Mouse (Mus musculus) small intestine, adult 2 months (tissue): Measurements from ENCODE around the gene Fancc. TPM values are rescaled to one million over a fixed set of nuclear protein-coding genes. Genes with fewer than 3 reads are reported as not detected.

ENCODE experiments used
- H3K27ac ChIP-seq: fragments of 200-500 bp; 2 replicates; pipeline ENCODE4 v1.5.1; 2012; ENCODE audit warnings: low read depth, low read length, control low read depth, inconsistent platforms; ENCODE audit not compliant: insufficient read depth
- H3K27me3 ChIP-seq: fragments of 200-500 bp; 2 replicates; pipeline ENCODE4 v1.6.1; 2012; ENCODE audit warnings: mild to moderate bottlenecking, moderate library complexity, low read length, inconsistent platforms; ENCODE audit not compliant: control insufficient read depth, insufficient read depth
- H3K36me3 ChIP-seq: fragments of 200-500 bp; 2 replicates; pipeline ENCODE4 v1.6.1; 2012; ENCODE audit warnings: mild to moderate bottlenecking, low read length, control low read depth, inconsistent platforms; ENCODE audit not compliant: control insufficient read depth, insufficient read depth
- H3K4me1 ChIP-seq: fragments of 200-500 bp; 2 replicates; pipeline ENCODE4 v1.6.1; 2012; ENCODE audit warnings: low read length, inconsistent platforms, mixed read lengths; ENCODE audit not compliant: control insufficient read depth, insufficient read depth, insufficient read length
- H3K4me3 ChIP-seq: fragments of 200-500 bp; 2 replicates; pipeline ENCODE4 v1.5.1; 2012; ENCODE audit warnings: low read depth, mild to moderate bottlenecking, control low read depth, inconsistent platforms, low read length, moderate library complexity
- CTCF ChIP-seq: fragments of 200-500 bp; IDR thresholded peaks from 2 replicates; pipeline ENCODE4 v1.5.1; 2012; ENCODE audit warnings: low read depth, mild to moderate bottlenecking, control low read depth, inconsistent platforms, low read length, moderate library complexity, mixed read lengths; ENCODE audit not compliant: insufficient replicate concordance, insufficient read length; ENCODE audit errors: extremely low read depth
- POLR2A ChIP-seq: fragments of 200-500 bp; IDR thresholded peaks from 2 replicates; pipeline ENCODE4 v1.6.1; 2012; ENCODE audit warnings: low read depth, mild to moderate bottlenecking, control low read depth, inconsistent platforms, low read length, moderate library complexity
- WGBS: fragments of 180-500 bp; shearing (Covaris S2); methylation state at CpG from one replicate; pipeline ENCODE4 v1.1.7; 2018; 5-methylcytosine and 5-hydroxymethylcytosine counted together
- polyA plus RNA-seq: library from polyadenylated mRNA; depleted of rRNA; stranded (reverse); fragments of >200 nt; gene quantifications from 2 replicates; pipeline ENCODE4 v1.2.3, GENCODE M21; 2012

Fancc gene
- polyA plus RNA-seq, 1 experiment: 3.9 TPM

DNA sequence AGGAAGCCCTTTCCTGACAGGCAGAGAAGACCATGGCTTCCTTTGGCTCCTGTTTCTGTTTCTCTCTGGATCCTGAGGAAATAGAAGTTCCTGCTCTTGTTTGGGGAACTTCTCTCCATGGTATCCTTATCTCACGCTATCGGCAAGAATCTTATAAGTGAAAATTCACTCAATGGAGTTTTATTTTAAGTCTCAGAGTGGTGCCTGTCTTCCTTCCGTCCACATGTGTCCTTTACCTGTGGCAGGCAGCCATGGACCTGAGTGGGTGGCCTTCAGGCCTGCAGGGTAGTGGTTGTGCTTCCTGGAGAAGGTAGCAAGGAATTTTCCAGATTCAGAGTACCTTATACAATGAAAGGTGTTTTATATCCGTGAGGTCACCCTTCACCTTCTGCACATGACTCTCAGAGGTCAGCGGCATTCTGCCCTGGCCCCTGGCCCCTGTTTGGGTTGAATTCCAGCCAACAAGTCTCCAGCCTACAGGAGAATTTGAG, 218.9 kb downstream of the Fancc start:
- no peak overlapping the region for H3K4me3 ChIP-seq
- H3K4me1 ChIP-seq: peaks cover 15% of the 10 kb centered on the region
- peaks cover 10% of the 10 kb centered on the region for H3K36me3 ChIP-seq
- no peak for TF ChIP-seq CTCF
- no peak for TF ChIP-seq POLR2A
- peak overlapping the region; percentile 51 for H3K27ac ChIP-seq
- 10% methylated on average over 5 of the region's 5 CpGs for WGBS
- no peaks in the 10 kb centered on the region for H3K27me3 ChIP-seq

GRCm38 (mm10) chr13:63277316-63277715, 219.8 kb downstream of the Fancc start:
- no peak for TF ChIP-seq CTCF
- peak overlapping the region; percentile 13 for H3K27ac ChIP-seq

DNA sequence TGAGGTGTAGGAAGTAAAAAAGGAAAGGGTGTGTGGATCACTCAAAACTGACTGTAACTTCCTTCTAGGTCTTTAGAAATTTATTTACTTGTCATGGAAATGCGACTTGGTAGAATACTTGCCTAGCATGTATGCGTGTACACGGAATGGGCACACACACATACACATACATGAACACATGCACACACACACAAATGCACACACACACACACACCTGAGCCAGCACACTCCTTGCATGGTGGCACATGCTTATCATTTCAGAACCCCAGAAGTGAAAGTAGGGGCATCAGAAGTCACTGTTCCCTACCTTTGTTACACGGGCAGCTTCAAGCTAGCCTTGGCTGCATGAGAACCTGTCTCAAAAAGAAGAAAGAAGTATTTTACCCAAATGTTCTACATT, 220.7 kb downstream of the Fancc start:
- 26% methylated on average over 4 of the region's 4 CpGs for WGBS
- peaks cover 14% of the 10 kb centered on the region for H3K4me1 ChIP-seq
- TF ChIP-seq CTCF: no peak
- TF ChIP-seq POLR2A: no peak
- 0 out of 2 replicates have a peak overlapping the region, but pooled peaks have one; percentile 38 for H3K27ac ChIP-seq
- no peak overlapping the region for H3K4me3 ChIP-seq
- H3K36me3 ChIP-seq: no peaks in the 10 kb centered on the region
- no peaks in the 10 kb centered on the region for H3K27me3 ChIP-seq

More at GRCm38 (mm10) chr13:63277316-63277715, 219.8 kb downstream of the Fancc start:
- Histone ChIP-seq H3K4me1 (peaks cover 14% of the 10 kb centered on the region), H3K36me3 (peaks cover 6% of the 10 kb centered on the region), H3K27me3 (no peaks in the 10 kb centered on the region), H3K4me3 (no peak overlapping the region)
- 26% methylated on average over 5 of the region's 5 CpGs for whole genome bisulfite sequencing

GRCm38 (mm10) chr13:63274488-63275166, 222.5 kb downstream of the Fancc start:
- TF ChIP-seq POLR2A (no peak), CTCF (no peak)
- Histone ChIP-seq H3K27me3 (no peaks in the 10 kb centered on the region), H3K4me3 (peak overlapping the region; percentile 24), H3K36me3 (no peaks in the 10 kb centered on the region), H3K4me1 (peaks cover 22% of the 10 kb centered on the region), H3K27ac (peak overlapping the region; percentile 10)
- 13% methylated on average over 10 of the region's 10 CpGs for WGBS

GRCm38 (mm10) chr13:63273859-63274258, 223.2 kb downstream of the Fancc start:
- no peaks in the 10 kb centered on the region for H3K27me3 ChIP-seq
- peaks cover 24% of the 10 kb centered on the region for H3K4me1 ChIP-seq
- no peaks in the 10 kb centered on the region for H3K36me3 ChIP-seq
- 20% methylated on average over 2 of the region's 2 CpGs for WGBS
- H3K4me3 ChIP-seq: peak overlapping the region; percentile 54
- peak overlapping the region; percentile 44 for H3K27ac ChIP-seq
- TF ChIP-seq CTCF (no peak; the same call in 1 of the 2 replicates), POLR2A (no peak)

DNA sequence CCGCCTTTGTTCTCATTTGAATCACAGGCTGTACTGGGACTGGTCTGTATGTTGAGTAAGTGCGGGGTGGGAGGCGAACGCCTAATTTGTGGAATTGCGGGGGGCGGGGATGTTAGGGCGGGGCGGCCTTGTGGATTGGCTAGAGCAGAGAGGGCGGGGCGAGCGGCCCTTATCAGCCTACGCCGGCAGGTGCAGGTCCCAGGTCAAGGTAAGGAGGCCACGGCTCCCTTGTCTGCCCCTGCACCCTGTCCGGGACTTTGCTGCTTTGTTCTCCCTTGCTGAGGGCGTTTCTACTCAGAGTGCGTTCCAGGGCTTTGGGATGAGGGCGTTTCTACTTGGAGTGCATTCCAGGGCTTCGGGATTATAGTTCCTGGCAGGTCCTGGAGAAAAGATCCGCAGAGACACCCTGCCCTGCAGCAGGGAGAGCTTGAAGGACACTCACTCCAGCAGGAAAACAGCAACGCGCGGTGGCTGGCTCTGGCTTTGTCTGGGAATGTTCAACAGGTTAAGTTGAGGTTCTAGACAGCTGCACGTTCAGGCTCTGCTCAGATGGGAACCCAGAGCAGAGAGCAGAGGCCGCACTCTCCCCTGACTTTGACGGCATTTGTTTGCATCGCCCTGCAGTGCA, 224.4 kb downstream of the Fancc start:
- Histone ChIP-seq H3K4me1 (peaks cover 24% of the 10 kb centered on the region; the same call in 1 of the 2 replicates), H3K27ac (peak overlapping the region; percentile 96), H3K4me3 (peak overlapping the region; percentile 72), H3K27me3 (no peaks in the 10 kb centered on the region), H3K36me3 (no peaks in the 10 kb centered on the region)
- peak; percentile 58 for TF ChIP-seq POLR2A
- no peak; the same call in 1 of the 2 replicates for TF ChIP-seq CTCF
- WGBS: 10% methylated on average over 27 of the region's 27 CpGs

DNA sequence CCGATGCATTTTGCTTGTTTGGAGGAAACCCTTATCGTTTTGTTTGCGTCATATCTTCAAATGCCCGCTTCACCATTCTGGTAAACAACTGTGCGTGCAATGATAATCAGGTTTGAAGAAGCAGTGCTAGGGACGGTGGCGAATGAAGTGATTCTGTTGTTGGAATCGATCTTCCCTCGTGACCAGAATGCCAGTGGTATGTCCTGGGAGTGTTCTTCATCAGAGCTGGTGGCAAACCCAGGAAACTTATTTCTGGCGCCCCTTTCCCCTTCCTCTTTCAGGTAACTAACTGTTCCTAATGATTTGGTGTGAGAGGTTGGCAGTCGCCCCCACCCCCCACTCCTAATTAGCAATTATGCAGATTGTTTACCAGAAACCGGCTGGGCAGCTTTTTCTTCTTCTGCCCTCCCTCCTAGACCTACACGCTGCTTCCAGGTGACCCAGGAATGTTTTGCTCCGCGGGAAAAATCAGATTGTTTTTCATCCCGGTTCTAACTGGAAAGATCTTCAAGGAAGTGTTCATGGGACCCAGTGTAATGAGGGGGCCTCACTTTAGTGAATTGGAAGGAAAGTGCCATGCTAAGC, 225.0 kb downstream of the Fancc start:
- H3K27ac ChIP-seq: peak overlapping the region; percentile 68
- WGBS: 17% methylated on average over 16 of the region's 16 CpGs

More for the DNA sequence above, 225.0 kb downstream of the Fancc start:
- H3K4me3 ChIP-seq: peak overlapping the region; percentile 72
- TF ChIP-seq POLR2A (no peak), CTCF (no peak)
- H3K36me3 ChIP-seq: no peaks in the 10 kb centered on the region
- H3K4me1 ChIP-seq: peaks cover 24% of the 10 kb centered on the region; the same call in 1 of the 2 replicates
- H3K27me3 ChIP-seq: no peaks in the 10 kb centered on the region
